Mouse (Mus musculus) induced T-regulatory cell, adult 2 months (primary cell): ENCODE measurements around the gene Slc12a9.
A peak's percentile ranks its signal among the peaks of the same experiment; 100 is the strongest.

Experiments
- DNase-seq: peaks from one replicate; pipeline ENCODE4 v3.0.0-alpha.2; 2012; ENCODE audit warnings: low read depth

The Slc12a9 gene

DNA sequence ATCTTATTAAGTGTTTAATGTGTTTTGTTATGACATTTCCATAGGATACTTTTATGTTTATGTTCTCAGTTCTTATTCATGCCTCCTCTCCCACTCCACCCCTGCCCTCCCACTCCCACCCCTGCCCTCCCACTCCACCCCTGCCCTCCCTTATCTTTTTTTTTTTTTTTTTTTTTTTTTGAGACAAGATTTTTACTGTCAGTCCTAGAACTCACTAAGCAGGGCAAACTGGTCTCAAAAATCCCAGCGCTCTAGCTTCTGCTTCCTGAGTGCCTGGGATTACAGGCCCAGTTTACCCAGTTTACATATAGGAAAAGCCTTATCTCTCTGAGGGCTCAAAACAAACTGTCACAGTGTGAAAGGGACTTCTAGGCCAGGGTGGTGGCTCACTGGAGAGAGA lies 13.0 kb upstream of the Slc12a9 start:
- DNase-seq, result no peak

DNA sequence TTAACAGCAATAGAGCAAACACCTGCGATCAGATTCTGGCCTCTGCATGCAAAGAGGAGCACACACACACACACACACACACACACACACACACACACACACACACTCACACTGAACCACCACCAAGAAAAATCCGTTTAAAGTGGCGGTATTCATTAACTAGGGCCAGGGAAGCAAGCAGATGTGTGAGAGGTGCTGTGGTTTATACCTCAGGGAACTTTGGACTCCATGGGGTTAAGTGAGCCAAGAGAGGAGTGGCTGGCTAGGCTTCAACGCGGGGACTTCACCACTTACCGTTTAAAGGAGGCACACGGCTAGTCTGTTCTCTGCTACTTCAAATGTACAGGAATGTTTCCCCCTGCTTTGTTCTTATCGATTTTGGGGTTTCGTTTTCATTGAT lies 12.4 kb upstream of the Slc12a9 start:
- DNase-seq, result no peak

DNA sequence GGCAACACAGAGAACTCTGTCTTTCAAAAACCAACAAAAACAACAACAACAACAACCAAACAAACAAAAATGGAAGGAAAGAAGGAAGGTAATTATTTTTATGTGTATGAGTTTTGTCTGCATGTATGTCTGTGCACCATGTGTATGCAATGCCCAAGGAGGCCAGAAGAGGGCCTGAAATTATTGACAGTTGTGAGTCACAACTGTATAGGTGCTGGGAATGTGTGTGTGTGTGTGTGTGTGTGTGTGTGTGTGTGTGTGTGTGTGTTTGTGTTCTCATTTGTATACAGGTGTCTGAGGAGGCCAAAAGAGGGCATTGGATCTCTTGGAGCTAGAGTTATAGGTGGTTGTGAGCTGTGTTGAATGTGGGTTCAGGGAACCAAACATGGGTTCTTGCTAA lies 10.5 kb upstream of the Slc12a9 start:
- DNase-seq, result no peak

DNA sequence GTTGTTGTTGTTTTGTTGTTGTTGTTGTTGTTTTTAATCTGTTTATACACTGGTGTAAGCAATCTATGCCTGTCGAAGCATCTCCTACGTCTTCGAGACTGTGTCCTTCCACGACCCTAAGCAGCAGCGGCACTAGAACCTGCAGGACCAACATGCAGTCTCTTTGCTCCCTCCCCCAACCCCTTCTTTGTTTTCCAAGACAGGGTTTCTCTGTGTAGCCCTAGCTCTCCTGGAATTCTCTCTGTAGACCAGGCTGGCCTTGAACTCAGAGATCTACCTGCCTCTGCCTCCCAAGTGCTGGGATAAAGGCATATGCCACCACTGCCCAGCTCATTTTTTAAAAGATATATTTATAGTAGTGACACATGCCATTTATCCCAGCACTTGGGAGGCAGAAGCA lies 10.0 kb upstream of the Slc12a9 start:
- DNase-seq, result no peak

DNA sequence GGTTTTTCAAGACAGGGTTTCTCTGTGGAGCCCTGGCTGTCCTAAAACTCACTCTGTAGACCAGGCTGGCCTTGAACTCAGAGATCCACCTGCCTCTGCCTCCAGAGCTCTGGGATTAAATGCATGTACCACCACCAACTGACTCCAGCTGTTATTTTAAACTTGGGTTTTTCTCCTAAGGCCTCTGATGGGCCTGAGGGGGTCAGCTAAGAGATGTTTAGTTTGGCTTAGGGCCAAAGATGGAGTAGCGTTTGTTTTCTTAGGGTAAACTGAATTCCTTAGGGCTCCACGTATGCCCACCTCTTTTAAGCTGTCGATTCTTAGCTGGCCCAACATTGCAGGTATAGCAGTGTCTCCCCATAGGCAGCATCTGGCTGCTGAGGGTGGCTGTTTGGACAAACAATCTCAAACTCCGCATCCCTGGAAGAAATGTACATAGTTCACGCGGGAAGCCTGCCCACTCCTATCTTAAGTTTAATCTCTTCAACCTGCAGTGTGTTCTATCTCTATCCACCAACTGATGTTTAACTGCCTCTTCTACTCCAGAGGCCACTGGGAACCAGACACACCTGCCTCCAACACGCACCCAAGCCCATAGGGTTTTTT lies 9.1 kb upstream of the Slc12a9 start:
- DNase-seq, result no peak

DNA sequence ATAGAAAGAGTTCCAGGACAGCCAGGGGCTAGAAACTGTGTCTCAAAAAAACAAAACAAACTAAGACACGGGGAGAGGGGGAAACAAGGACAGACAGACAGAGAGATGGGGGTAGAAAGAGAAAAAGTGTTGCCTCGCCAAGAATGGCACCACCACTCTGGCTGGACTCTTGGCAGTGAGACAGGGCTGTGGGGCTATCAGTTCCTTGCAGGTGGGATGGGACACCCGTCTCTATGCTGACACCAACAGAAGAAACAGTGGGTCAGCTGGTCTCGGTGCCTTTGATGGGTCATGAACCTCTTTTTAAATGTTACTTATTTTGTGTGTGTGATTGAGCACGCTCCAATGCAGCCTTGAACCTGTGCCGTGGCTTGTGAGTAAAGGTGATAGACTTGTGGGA lies 6.8 kb upstream of the Slc12a9 start:
- no peak for DNase-seq

DNA sequence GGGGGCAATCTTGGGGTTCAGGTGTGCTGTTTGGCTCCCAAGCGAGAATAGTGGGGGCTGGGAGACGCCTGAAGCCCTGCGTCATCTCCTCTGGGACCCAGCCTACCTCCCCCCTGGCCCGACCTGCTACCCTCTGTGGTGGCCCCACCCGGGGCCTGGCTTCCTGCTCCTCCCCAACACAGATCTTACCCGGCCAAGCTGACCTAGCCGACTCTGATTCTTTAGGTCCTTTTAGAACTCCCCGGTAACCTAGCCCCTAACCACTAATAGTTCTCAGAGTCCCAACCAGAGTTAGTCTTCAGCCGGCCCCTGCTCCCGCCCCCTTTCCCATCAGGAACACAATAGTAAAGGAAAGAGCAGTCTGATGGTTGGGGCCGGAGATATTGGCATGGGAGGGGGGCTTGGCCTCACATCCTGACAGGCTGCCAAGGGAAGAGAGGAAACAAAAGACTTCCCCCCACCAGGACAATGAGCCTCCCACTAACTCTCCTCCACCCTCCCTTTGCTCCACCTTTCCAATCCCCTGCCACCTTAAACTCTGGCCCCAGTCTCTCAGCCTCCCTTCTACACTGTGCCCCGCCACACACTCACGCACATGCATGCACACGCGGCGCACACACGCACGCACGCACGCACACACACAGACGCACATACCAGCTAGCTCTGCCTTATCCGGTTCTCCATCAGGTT lies 6.0 kb upstream of the Slc12a9 start:
- DNase-seq, result no peak

DNA sequence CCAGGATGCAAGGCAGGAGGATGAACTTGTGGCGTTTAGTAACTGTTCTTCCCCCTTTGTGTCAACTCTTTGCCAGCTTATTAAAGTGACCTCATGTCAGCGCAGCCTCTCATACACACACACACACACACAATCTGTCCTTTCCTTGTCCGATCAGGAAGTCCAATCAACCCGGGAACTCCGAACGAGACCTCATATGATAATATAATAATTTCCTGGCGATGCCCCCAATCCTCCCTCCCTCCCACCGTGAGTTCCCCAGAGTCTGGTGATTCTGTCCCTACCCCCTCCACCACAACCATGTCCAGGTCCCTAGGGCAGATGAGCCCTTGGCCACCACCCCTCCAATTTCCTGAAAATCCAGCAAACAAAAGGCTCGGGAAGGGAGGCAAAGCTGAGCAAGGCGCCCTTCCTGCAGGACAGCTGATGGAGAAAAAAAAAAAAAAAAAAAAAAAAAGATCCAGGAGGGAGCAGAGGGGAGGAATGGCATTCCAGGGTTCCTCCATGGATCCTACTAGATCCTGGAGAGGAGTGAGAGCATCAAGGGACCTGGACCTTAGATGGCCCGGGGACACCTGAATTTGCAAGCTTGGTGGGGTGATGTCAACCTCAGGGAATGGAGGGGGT lies 5.4 kb upstream of the Slc12a9 start:
- no peak for DNase-seq

DNA sequence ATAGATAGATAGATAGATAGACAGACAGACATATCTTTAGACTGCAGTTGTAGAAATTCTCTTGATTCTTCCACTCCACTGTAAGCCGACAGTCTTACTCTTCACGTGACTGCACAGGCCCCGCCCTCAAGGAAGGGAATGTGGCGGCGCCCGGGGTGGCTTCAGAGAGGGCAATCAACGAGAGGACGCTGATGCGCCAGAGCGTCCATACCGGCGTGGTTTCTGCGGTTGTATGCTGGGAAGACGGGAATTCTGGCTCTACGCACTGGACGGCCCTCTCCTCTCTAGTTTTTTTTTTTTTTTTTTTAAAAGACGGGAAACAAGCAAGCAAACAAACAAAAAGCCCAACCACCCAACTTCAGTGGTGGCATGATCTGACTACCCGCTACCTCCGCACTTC lies 4.9 kb upstream of the Slc12a9 start:
- DNase-seq, result peak; percentile 75

DNA sequence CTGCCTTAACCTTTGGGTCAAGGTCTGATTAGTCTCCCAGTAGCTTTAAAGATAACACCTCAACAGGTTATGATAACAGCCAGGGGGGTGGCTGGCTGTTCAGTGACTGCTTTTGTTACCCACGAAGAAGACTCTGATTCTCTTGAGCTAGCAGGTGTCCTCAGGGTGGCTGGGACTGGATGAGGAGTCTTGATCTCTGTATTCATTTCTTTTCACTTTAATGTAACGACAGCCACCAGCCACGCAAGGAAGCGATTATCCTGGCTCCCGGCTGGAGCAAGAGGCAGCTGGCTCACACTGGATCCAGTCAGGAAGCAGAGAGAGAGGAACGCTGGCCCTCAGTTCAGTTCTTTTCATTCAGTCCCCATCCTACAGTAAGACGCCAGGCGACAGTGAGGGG lies 3.8 kb upstream of the Slc12a9 start:
- DNase-seq, result no peak

DNA sequence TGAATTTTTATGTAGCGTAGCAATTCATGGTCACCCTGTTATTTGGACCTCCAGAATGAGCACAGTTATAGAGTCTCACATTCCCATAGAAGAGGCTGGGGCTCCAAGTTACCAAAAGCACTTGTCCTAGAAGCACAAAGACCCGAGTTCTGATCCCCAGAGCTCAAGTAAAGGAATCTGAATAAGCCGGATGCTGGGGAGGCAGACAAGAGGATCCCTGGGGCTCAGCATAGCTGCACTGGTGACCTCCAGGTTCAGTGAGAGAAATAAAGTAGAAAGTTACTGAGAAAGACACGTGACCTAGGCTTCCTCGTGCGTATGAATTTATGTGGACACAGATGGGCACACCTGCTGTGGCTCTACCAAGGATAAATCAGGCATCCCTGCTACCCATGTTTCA lies 1.7 kb upstream of the Slc12a9 start:
- no peak for DNase-seq

DNA sequence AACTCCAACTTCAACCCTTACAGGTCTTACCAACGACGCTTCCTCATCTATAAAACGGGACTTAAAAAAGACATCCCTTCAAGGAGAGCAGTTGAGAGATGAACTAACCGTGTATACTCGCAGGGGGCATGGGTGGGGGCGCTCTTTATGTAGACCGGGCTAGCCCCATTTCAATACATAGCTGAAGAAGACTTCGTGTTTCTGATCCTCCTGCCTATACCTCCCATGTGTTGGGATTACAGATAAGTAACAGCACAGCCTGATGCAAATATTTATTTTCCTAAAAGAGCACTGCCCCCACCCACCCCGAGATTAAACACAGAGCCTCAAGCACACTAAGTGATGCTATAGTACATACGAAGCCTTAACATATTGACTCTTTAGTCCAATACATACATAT lies 920 bp upstream of the Slc12a9 start:
- DNase-seq, result no peak

DNA sequence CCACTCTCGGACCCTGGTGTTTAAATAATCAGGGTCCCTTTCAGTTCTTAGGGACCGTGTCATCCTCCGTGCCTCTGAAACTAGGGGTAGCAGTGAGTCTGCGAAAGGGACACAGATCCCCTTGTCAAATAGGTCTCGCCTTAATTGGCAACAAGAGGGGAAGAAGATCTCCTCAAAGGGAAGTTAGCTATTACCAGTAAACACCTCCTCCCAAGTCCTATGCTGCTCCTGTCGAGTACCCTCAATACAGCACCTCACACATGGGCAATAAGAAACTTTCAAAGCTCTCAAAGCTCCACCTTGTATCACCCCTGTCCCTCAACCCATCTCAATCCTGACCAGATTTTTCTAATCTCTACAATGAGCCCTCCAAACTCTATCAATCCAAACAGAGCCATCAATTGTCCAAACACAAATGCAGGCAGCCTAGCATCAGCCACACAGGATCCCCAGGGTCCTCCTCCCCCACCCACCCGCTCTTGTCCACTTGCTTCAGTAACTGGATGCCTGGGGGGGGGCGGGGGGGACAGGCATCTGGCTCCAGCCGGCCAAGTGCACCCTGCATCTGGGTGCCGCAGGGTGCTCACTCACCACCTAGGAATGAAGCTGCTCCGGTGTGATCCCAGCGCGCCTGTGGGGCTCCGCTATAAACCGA lies 413 bp downstream of the Slc12a9 start:
- no peak for DNase-seq

DNA sequence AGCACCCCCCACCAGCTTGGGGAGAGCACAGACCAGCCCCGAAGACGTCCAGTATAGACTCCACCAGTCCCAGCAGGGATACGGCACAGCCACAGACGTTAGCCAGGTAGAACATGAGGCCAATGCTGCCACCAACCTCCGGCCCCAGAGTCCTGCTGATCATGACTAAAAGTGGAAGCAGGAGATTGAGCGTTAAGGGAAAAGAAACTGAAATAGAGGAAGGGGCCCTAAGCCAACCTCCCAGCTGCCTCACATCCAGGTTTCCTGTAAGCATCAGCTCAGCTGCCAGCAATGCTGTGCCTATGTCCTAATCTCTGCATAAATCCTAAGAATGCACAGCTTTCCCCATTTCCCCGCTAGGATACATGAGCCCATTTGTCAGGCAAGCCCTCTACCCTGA lies 2.5 kb downstream of the Slc12a9 start:
- DNase-seq, result no peak

DNA sequence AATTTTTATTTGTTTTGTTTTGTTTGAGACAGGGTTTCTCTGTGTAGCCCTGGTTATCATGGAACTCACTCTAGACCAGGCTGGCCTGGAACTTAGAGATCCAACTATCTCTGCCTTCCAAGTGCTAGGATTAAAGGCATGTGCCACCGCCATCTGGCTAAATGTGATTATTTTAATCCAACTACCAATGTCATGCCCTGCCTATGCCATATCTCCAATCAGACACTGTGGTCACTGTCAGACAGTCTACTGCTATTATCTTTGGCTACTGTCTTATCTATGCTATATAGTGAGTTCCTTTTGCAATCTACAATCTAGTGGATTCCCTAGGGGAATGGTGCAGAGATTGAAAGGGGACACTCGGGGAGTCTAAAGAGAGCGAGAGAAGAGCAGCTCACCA lies 12.4 kb downstream of the Slc12a9 start:
- no peak for DNase-seq

DNA sequence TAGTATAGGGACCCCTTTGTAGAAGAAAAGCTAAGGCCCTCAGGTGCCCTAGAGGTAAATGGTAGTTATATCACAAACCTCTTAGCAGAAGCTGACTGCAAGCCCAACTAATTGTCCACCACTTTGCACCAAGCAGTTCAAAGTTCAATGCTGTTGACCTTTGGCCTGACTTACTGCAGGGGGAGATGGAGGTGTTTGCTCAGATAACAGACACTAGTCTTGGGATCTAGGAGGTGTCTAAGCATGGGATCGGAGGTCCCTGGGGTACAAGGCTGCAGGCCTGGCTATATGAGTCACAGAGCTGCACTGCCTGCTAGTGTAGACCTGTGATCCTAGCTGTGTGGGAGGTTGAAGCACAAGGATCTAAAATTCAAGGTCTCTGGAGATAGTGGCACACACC lies 14.8 kb downstream of the Slc12a9 start:
- no peak for DNase-seq

DNA sequence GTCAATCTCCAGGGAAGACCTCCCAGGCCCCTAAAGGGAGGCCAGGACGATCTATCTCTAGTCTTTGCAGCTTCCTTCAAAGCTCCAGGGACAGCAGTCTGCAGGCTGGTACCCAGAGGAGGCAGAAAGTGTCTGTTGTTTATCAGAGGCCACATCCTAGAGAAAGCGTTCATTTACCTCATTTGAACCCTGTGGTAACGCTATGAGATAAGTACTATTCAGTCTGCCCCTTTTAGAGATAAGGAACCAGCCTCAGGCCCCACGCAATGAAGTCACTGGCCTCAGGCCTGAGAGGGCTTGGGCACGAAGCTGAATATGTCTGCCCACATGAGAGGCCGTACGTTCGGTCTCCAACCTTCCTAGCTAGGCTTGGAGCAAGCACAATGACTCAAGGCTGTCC lies 16.0 kb downstream of the Slc12a9 start:
- DNase-seq, result no peak

DNA sequence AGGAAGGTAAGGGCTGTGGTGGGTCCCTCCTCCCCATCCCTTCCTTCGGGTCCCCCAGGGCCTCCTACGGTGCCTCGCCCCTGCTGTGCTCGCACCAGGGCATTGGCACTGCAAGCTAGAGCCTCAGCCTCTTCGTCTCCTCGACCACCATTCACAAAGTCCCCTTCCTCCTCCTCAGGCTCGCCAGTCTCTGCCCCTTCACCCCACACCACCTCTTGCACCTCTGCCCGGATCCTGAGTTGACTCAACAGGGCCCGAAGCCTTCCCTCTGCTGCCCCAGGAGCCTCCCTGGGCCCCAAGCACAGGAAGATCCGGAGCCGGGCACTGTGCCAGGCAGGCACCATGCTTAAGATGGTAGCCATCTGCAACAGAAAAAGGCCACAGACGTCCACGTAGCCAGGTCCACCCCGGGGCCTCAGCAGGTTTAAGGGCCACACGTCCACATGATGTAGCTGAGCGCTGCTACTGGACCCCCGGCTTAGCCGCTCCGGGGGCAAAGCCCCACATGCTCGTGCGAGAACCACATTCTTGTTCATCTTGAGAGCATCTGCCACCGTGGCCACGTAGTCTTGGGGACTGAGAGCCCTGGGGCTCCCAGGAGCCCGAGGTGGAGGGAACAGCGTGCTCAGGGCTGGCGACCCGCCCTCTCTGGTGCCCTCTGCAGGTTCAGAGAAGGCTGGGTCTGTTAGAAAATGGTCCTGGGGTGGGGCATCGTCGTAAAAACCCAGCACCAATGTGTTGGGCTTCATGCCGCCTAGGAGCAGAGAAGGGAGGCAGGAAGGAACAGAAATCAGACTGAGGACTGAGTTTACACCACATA lies 18.1 kb downstream of the Slc12a9 start:
- DNase-seq, result peak; percentile 57

DNA sequence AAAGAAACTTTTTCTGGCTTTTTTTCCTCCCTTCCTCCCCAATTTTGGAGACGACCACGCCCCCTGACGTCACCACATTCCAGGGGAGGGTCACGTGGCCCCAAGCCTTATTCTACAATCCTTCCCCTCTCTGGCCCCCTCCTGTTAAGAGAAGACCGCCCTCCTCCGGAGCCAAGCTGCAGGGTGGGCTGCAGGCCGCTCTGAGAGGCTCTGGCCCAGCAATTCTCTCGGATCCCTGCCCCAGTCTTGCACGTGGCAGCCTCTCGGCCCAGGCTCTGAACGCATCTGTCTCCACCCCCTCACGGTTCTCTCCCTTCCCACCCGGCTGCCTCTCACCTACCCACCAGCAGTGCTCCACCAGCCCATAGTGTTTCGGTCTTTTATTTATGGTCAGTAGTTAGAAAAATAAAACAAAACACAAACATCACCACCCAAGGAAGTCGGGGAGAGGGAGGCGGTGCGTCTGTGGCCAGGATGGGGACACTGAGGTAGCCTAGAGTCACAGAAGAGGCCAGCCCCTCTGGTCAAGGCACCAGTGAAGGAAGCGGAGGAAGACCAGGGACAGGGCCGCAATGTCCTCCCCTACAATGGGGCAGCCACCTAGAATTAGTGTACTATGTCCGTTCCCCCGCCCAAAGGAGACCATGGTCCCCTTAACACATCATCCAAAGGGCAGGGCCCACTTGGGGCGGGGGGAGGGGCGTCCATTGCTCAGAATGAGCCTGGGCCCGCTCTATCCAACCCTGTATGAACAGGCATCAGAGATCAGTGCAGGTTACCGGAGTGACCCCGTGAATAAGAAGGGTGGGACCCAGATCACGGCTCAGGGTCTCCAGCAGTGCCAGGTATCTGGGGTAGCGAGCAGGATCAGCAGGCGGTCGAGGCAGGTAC lies 19.0 kb downstream of the Slc12a9 start, which contains the start of gene Trip6:
Gene Trip6, minus strand, starts transcription at position 212 of the 891 bp plus-strand sequence.
- DNase-seq, result no peak

DNA sequence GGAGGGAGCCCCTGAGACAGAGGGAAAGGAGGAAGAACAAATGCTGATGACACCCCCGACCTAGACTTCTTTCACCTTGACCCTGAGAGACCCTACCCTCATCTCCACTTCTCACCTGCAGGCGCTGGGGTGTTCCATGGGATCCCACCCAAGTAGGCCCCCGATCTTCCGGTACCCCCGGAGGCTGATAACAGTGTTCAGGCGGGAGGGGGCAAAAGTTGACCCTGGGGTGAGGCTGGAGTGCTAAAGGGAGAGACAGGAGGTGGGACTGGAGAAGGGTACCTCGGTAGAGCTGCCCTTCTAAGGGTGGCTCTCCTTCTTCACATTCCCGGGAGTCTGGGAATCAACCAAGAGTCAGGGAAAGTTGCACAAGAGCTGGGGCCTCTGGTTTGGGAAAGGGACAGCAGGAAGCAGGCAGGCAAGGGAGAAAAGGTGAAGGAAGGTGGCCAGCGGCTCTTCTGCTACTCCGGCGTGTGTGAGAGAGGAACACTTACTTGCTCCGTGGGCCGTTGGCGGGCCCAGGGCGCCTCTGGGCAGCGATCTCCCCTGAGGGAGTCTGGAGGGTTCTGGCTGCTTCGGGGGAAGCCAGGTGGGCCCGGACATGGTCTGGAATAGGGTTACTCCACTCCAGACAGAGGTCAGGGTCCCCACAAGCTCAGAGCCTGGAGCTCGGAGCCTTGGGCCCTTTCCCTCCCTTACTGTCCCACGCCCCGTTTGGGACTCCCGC lies 19.8 kb downstream of the Slc12a9 start:
- DNase-seq, result no peak

DNA sequence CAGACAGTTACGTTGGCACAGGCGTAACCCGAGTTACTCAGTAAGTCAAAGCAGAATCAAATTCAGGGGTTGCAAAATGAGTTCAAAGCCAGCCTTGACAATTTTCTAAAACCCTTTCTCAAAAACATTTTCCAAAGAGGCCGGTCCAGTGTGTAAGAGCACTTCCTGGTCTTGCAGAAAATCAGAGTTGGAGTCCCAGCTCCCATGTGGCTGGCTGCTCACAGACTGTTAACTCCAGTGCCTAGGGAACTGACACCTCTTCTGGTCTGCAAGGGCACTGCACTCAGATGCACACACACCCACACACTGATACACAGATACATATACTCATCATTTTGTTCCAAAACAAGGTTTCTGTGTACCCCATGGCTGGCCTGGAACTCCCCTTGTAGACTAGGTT lies 25.0 kb downstream of the Slc12a9 start:
- peak; percentile 39 for DNase-seq
